Mouse (Mus musculus) testis, adult 2 months (tissue): ENCODE data around the gene Rag2.

ENCODE experiments used
- CTCF ChIP-seq: fragments of 200-500 bp; IDR thresholded peaks from 2 replicates; pipeline ENCODE4 v1.5.1; 2012; ENCODE audit warnings: low read depth, mild to moderate bottlenecking, inconsistent platforms, low read length, moderate library complexity; ENCODE audit not compliant: control insufficient read depth, insufficient read depth, insufficient replicate concordance
- POLR2A ChIP-seq: fragments of 200-500 bp; IDR thresholded peaks from 2 replicates; pipeline ENCODE4 v1.6.1; 2012; ENCODE audit warnings: low read depth, mild to moderate bottlenecking, inconsistent platforms, low read length, moderate library complexity; ENCODE audit not compliant: control insufficient read depth

DNA sequence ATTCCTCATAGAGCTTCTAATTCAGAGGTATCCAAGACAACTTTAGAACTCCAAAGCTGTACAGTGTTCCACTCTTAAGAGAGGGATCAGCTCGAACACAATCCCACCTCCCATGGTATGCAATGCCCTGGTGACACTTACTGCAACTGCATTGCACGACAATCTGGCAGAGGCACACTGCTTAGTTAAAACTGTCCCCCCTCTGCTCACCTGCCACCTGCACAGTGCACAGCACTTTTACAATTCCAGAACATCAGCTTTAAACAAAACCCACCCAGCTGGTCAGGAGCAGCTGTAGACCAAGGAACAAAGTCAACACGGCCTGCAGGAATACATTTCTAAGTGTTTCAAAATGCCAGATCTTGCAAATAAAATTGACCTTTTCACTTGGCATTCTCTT is 3.6 kb upstream of the Rag2 start:
- TF ChIP-seq CTCF (no peak), POLR2A (no peak)
